Mouse (Mus musculus) lung, adult 2 months (tissue): ENCODE data around the gene Ttc30b.
"Not testable (repeated sequence)": the region's sequence is repeated elsewhere in the genome, so short reads cannot be mapped to it uniquely, and the experiment has no call there.

ENCODE experiments used
- CTCF ChIP-seq: fragments of 200-500 bp; IDR thresholded peaks from 2 replicates; pipeline ENCODE4 v1.5.1; 2011; ENCODE audit warnings: mild to moderate bottlenecking, low read length, control low read depth; ENCODE audit not compliant: insufficient read depth
- POLR2A ChIP-seq: fragments of 200-500 bp; IDR thresholded peaks from 2 replicates; pipeline ENCODE4 v1.6.1; 2011; ENCODE audit warnings: low read depth, mild to moderate bottlenecking, control low read depth, low read length, borderline replicate concordance; ENCODE audit errors: extremely low read depth

DNA sequence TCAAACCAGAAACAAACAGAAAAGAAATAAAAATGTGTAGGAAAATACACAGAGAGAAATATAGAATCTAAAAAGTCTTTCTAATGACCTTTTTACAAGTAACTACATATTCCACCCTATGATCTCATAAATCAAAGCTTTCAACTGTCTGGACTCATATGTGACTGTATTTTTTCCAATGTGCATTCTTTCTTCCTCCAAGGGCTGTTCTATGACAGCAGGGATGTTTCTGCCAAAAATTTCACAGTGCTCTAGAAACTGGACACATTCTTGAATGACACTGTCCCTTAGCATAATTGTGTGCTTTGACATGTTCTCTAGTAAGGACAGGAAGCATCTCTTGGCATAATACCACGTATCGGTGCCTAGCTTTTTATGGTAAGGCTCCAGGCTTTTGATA, 37.7 kb upstream of the Ttc30b start:
- not testable (repeated sequence) for TF ChIP-seq POLR2A, CTCF
